In genomic region chr17:34399394-34399715, GRCm38 (mm10) we compare ENCODE assay signal across 10 mouse cellular contexts. TPM values are rescaled to one million over a fixed set of nuclear protein-coding genes. Genes with fewer than 3 reads are reported as not detected.
DNase-seq lines count a peak whose midpoint lies in the region; ATAC-seq and TF ChIP-seq lines count a peak whose summit lies in the region.
"Had no signal": no experiment of that assay in that cellular context is flagged by ENCODE, and none has a peak within 500 bp of the region (broad histone marks: within the 10 kb centered on the region; RNA-seq: fewer than 3 reads in every experiment).

No protein-coding gene starts in this region.

- in situ Hi-C loops in CH12.LX (cut with MboI; ENCODE audit: low pct_ligation_motif_present, low pct_unique_long_range_greater_than_20kb, low sequenced_read_pairs): no loop called here

- WGBS in forebrain, embryonic 13.5 days: 40% methylated on average over 4 of the region's 4 CpGs
- 46% methylated on average over 4 of the region's 4 CpGs for WGBS in liver, embryonic 12.5 days (ENCODE audit: insufficient replicate concordance)

- H3K9me3 ChIP-seq in CH12.LX (replicated peaks; ENCODE audit: low read length): peaks cover 3% of the 10 kb centered on the region
- H3K9me3 ChIP-seq in forebrain, embryonic 13.5 days (replicated peaks): no peaks in the 10 kb centered on the region
- H3K9me3 ChIP-seq in liver, embryonic 12.5 days (replicated peaks): no peaks in the 10 kb centered on the region

- no peaks in the 10 kb centered on the region for H3K79me2 ChIP-seq in CH12.LX (replicated peaks; ENCODE audit: control insufficient read depth, extremely low read depth, insufficient read depth, poor library complexity, severe bottlenecking)

- H3K4me1 ChIP-seq in CH12.LX (ENCODE audit: control insufficient read depth in 1 of 2, insufficient read depth in 2 of 2): peaks cover 0 to 17% of the 10 kb centered on the region in 2 experiments; a peak in 2 of 4 replicates
- H3K4me1 ChIP-seq in forebrain, embryonic 13.5 days: no peaks in the 10 kb centered on the region; the same call in 1 of the 2 replicates
- peaks cover 13% of the 10 kb centered on the region; the same call in 1 of the 2 replicates for H3K4me1 ChIP-seq in liver, embryonic 12.5 days

- TF ChIP-seq RAD21 in CH12.LX (IDR thresholded peaks at IDR 0.05; ENCODE audit: low read depth, low read length): no peak

- no peak for TF ChIP-seq POLR2A in CH12.LX (IDR thresholded peaks at IDR 0.05; ENCODE audit: low read depth, low read length)

- no peak for TF ChIP-seq CTCF in CH12.LX (conservative IDR thresholded peaks at IDR 0.05 in 1 of 2, IDR thresholded peaks at IDR 0.05 in 1 of 2; ENCODE audit: low read depth in 2 of 2, low read length in 2 of 2)

- H3K36me3 ChIP-seq in CH12.LX (replicated peaks in 1 of 2; ENCODE audit: control insufficient read depth in 1 of 2, insufficient read depth in 1 of 2, low read length in 1 of 2): no peaks in the 10 kb centered on the region
- H3K36me3 ChIP-seq in forebrain, embryonic 13.5 days (ENCODE audit: poor library complexity, severe bottlenecking): no peaks in the 10 kb centered on the region
- no peaks in the 10 kb centered on the region for H3K36me3 ChIP-seq in liver, embryonic 12.5 days

- TF ChIP-seq EP300 in CH12.LX (IDR thresholded peaks at IDR 0.05; ENCODE audit: low read length): no peak

- H3K27me3 ChIP-seq in CH12.LX (replicated peaks): no peaks in the 10 kb centered on the region
- H3K27me3 ChIP-seq in forebrain, embryonic 13.5 days: no peaks in the 10 kb centered on the region
- peaks cover 44% of the 10 kb centered on the region for H3K27me3 ChIP-seq in liver, embryonic 12.5 days (replicated peaks)

- H3K4me2 ChIP-seq in CH12.LX (ENCODE audit: insufficient read depth, low read depth, poor library complexity, severe bottlenecking): peak overlapping the region; percentile 30; the same call in 1 of the 2 replicates
- peak overlapping the region; percentile 65 for H3K4me2 ChIP-seq in forebrain, embryonic 13.5 days
- H3K4me2 ChIP-seq in liver, embryonic 12.5 days: peak overlapping the region; percentile 76

- dilution Hi-C loops in CH12.LX (cut with MboI; ENCODE audit: extremely low pct_ligation_motif_present, extremely low pct_unique_long_range_greater_than_20kb, low sequenced_read_pairs): no loop called here

- H3K9ac ChIP-seq in CH12.LX (ENCODE audit: insufficient read depth, low read depth): no peak overlapping the region
- H3K9ac ChIP-seq in forebrain, embryonic 13.5 days: peak overlapping the region; percentile 84
- no peak overlapping the region for H3K9ac ChIP-seq in liver, embryonic 12.5 days

- H3K4me3 ChIP-seq in CH12.LX (replicated peaks in 1 of 3; ENCODE audit: low read depth in 2 of 3, low read length in 2 of 3, poor library complexity in 1 of 3): peak overlapping the region in 1 of 3 experiments; percentile 62
- peak overlapping the region; percentile 58 for H3K4me3 ChIP-seq in forebrain, embryonic 13.5 days
- H3K4me3 ChIP-seq in liver, embryonic 12.5 days: peak overlapping the region; percentile 52; the same call in 1 of the 2 replicates

- no peak overlapping the region for H3K27ac ChIP-seq in CH12.LX (ENCODE audit: insufficient read depth, low read depth)
- peak overlapping the region; percentile 97 for H3K27ac ChIP-seq in forebrain, embryonic 13.5 days
- no peak overlapping the region for H3K27ac ChIP-seq in liver, embryonic 12.5 days

- ATAC-seq in forebrain, embryonic 13.5 days: no peak
- no peak for ATAC-seq in liver, embryonic 12.5 days
- no peak for ATAC-seq in megakaryocyte, adult 5-6 weeks (ENCODE audit: poor library complexity, severe bottlenecking)

- peak; percentile 81 for DNase-seq in heart, adult 11 months
- DNase-seq in heart, adult 9 months (ENCODE audit: low spot score in 2 of 2): no peak
- DNase-seq in CH12.LX (ENCODE audit: extremely low read depth): no peak
- no peak for DNase-seq in right cerebral cortex, postnatal 4 days
- no peak for DNase-seq in adrenal gland, adult 8-10 months

TF ChIP-seq in CH12.LX, 34 proteins besides CTCF, POLR2A, EP300 and RAD21:
- TF ChIP-seq UBTF (IDR thresholded peaks at IDR 0.05; ENCODE audit: low read depth, low read length) (no peak), ZNF384 (IDR thresholded peaks at IDR 0.05; ENCODE audit: low read depth, low read length) (no peak), TBP (conservative IDR thresholded peaks at IDR 0.05; ENCODE audit: low read depth, low read length) (no peak), JUN (IDR thresholded peaks at IDR 0.05; ENCODE audit: insufficient read depth, low read depth, low read length) (no peak), POLR2AphosphoS2 (IDR thresholded peaks at IDR 0.05; ENCODE audit: low read depth, low read length) (no peak), IRF4 (IDR thresholded peaks at IDR 0.05; ENCODE audit: low read depth, low read length) (no peak), SMC3 (IDR thresholded peaks at IDR 0.05; ENCODE audit: low read depth, low read length) (no peak), SIN3A (IDR thresholded peaks at IDR 0.05; ENCODE audit: low read length) (no peak), MAZ (IDR thresholded peaks at IDR 0.05; ENCODE audit: low read depth, low read length) (no peak), ELF1 (IDR thresholded peaks at IDR 0.05; ENCODE audit: low read depth, low read length) (no peak)
TF ChIP-seq in CH12.LX: peak in this region for 0.

RNA-seq across cellular contexts. Expression of gene BC051142, which starts 0.7 kb away (rescaled TPM):
- total RNA-seq in CH12.LX (2012; rRNA removed) (not detected in 2 replicates), CH12.LX (2014; rRNA removed) (0.28 TPM in 1 of 2 replicates, not detected in the other)
- polyA plus RNA-seq in CH12.LX (2012; ENCODE audit: insufficient read length, low read depth): 0.83 and 1.0 TPM in 2 replicates
- polyA plus RNA-seq in forebrain, embryonic 13.5 days (2015; fragmentation: Nextera tagmentation; extraction: Ambion mirVana): 2.4 and 2.6 TPM in 2 replicates
- 0.18 and 0.31 TPM in 2 replicates for polyA plus RNA-seq in liver, embryonic 12.5 days (2016; fragmentation: Nextera tagmentation; extraction: Ambion mirVana)
- total RNA-seq in adrenal gland, adult 8-10 months (2022): 1 to 10 TPM; 1.7 to 8.6 (median 5.6) TPM
- not detected in 2 replicates for total RNA-seq in megakaryocyte, adult 5-6 weeks (2015)
- total RNA-seq in megakaryocyte, adult 5-6 weeks (2017): 0.29 and 3.8 TPM in 2 replicates
- total RNA-seq: gastrocnemius, adult 18-20 months had no signal

RNA-seq across cellular contexts. Expression of gene Btnl1, which starts 22.4 kb away (rescaled TPM):
- 0.08 TPM in 1 of 2 replicates, not detected in the other for total RNA-seq in CH12.LX (2012; rRNA removed)
- 0.14 TPM in 1 of 2 replicates, not detected in the other for total RNA-seq in CH12.LX (2014; rRNA removed)
- polyA plus RNA-seq in CH12.LX (2012; ENCODE audit: insufficient read length, low read depth): 0.11 TPM in 1 of 2 replicates, not detected in the other
- not detected in 2 replicates for polyA plus RNA-seq in forebrain, embryonic 13.5 days (2015; fragmentation: Nextera tagmentation; extraction: Ambion mirVana)
- polyA plus RNA-seq in liver, embryonic 12.5 days (2016; fragmentation: Nextera tagmentation; extraction: Ambion mirVana): not detected in 2 replicates
- total RNA-seq in adrenal gland, adult 8-10 months (2022): not detected
- not detected in 2 replicates for total RNA-seq in megakaryocyte, adult 5-6 weeks (2015)
- not detected in 2 replicates for total RNA-seq in megakaryocyte, adult 5-6 weeks (2017)
- total RNA-seq: adrenal gland, postnatal 36 days; gastrocnemius, adult 18-20 months had no signal

RNA-seq across cellular contexts. Expression of gene Btnl2, which starts 44.7 kb away (rescaled TPM):
- total RNA-seq in CH12.LX (2012; rRNA removed): 1.1 and 1.2 TPM in 2 replicates
- 1.9 and 2.0 TPM in 2 replicates for total RNA-seq in CH12.LX (2014; rRNA removed)
- 4.8 and 5.6 TPM in 2 replicates for polyA plus RNA-seq in CH12.LX (2012; ENCODE audit: insufficient read length, low read depth)
- polyA plus RNA-seq in forebrain, embryonic 13.5 days (2015; fragmentation: Nextera tagmentation; extraction: Ambion mirVana): not detected in 2 replicates
- 0.07 TPM in 1 of 2 replicates, not detected in the other for polyA plus RNA-seq in liver, embryonic 12.5 days (2016; fragmentation: Nextera tagmentation; extraction: Ambion mirVana)
- under 1 TPM; 0.40 to 0.90 (median 0.57) TPM for total RNA-seq in adrenal gland, adult 8-10 months (2022)
- 0.09 TPM in 1 of 2 replicates, not detected in the other for total RNA-seq in megakaryocyte, adult 5-6 weeks (2015)
- total RNA-seq in megakaryocyte, adult 5-6 weeks (2017): 0.33 TPM in 1 of 2 replicates, not detected in the other
